Mouse (Mus musculus) adipocyte (in vitro differentiated cells): ENCODE results near the gene Tnk2.

Experiments
- DNase-seq: peaks from one replicate; pipeline ENCODE4 v3.0.0-alpha.2; 2016; ENCODE audit warnings: low spot score

The Tnk2 gene

DNA sequence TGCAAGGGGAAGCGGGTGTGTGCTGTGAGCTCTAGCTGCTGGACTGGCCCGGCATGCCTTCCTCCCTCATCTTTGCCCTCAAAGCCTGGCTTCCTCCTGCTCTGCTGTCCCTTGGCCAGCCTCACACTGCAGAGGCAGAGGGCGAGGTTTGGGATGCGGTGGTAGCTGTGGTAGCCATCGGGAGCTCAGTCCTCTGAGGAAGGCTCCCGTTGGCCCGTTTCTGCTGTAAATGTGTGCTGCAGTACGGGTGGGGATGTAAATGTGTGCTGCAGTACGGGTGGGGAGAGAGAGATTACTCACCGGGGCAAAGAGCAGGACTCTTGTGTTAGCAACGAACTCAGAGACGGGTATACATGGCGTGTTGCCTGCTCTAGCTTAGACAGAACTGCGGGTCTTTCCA lies 35.1 kb downstream of the Tnk2 start:
- peak; percentile 68 for DNase-seq

DNA sequence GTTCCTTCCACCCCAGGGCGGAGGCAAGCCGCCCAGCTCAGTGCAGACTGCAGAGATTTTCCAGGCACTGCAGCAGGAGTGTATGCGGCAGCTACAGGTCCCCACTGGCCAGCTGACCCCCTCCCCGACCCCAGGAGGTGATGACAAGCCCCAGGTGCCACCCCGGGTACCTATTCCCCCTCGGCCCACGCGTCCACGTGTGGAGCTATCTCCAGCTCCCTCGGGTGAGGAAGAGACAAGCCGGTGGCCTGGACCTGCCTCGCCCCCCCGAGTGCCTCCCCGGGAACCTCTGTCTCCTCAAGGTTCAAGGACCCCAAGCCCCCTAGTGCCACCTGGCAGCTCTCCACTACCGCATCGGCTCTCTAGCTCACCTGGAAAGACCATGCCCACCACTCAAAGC lies 36.3 kb downstream of the Tnk2 start:
- no peak for DNase-seq

DNA sequence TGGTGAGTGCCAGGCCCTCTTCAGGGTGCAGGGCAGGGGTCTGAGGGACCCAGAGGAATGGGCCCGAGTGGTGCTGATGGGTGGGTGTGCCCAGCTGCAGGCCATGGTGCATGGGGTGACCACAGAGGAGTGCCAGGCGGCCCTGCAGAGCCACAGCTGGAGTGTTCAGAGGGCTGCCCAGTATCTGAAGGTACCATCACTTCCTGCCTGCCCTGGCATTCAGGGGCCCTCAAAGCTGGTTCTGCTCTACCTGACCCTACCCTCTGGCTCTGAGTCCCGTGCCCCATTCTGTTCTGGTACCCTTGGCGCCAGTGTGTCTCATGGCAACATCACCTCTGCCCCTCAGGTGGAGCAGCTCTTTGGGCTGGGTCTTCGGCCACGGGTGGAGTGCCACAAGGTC lies 37.1 kb downstream of the Tnk2 start:
- no peak for DNase-seq

DNA sequence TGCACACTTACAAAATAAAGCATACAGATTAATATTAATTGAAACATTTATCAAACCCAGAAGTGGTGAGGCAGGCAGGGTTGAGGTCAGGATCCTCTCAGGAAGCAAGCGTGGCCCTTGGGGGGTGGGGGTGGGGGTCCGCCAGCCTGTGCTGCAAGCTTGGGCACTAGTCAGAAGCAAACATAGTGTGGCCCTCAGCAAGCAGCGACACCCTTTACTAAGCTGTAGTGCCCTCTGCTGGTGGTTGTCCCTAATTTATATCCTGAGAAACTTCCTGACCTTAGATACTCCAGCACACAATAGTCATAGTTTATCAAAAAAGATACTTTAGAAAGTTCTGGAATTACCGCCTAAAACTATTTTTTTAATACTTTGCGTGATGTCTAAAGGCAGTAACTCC lies 38.5 kb downstream of the Tnk2 start:
- peak; percentile 93 for DNase-seq

DNA sequence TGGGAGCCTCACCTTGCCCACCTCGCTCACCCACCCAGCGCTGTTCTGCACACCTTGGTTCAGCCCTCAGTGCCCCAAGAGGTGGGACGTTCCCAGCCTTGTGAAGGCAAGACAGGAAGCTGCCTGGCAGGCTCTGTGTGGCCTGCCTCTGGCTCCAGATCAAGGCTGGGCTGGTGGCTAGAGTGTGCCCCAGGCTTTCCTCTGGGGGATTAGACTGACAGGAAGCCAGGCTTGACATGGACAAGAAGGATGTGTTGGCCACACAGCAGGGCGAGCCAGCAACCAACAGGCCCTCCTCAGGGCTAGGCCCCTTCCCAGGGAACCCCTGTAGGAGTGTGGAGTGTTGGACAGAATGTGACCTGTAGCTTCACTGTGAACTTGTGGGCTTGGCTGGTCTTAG lies 39.2 kb downstream of the Tnk2 start:
- DNase-seq: no peak

DNA sequence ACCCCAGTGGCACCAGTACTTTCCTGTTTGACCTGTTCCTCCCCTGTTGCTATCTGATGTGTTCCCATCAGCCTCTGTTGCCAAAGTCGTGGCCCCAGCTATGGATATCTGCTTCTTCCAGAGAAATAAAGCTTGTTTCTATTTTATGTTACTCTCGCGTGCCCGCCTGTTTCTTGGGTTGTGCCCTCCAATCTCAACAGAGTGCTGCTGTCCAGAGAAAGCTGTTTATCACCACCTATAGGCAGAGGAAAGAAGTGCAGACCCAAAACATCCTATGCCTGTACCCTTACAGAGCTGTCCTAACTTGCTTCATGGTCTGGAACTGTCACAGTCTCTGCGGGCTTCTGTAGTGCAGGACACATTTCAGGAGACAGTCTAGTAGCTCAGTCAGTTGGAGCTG lies 39.7 kb downstream of the Tnk2 start:
- DNase-seq: peak; percentile 69

DNA sequence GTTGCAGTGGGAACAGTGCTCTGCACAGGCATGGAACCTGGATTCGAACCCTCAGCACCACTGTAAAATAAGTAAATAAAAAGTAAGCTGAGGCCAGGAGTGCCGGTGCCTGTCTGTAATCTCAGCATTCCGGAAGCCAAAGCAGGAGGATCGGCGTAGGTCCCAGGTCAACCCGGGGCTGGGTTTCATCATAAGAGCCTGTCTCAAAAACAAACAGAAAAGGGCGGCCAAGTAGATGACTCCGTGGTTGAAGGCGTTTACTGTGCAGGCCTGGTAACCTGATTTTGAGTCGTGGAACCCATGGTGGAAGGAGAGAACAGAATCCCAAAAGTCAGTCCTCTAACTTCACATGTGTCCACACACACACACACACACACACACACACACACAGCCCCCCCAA lies 41.7 kb downstream of the Tnk2 start:
- DNase-seq: peak; percentile 67

DNA sequence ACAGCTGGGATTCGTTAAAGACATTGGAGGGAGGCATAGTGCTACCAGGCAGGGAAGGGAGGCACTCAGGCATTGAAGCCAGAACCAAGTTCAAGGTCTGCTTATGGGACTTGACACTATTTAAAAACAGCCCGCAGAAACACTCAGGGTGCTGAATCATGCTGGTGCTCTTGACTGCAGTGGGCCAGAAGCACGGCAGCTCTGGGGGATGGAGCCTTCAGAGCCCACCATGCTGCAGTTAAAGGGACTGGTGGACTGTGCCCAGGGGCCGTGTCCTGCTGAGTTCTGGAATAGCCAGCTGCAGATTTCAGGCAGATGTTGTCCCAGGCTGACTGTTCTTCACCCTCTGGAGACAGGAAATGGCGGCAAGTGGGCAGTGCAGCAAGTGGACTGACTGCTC lies 42.3 kb downstream of the Tnk2 start:
- DNase-seq: no peak

DNA sequence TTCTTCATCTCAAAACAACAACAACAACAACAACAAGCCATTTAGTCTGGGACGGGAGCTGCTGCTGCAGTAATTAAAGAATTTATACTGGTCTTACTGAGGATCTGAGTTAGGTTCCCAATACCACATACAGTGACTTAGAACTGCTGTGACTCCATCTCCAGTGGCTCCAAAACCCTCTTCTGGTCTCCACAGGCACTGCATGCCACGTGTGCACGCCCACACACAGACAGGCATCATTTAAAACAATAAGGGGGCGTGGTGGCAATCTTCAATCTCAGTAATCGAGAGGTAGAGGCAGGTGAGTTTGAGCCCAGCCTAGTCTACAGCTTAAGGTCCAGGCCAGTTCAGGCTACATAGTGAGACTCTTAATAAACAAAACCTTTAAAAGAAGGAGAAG lies 43.5 kb downstream of the Tnk2 start:
- no peak for DNase-seq

DNA sequence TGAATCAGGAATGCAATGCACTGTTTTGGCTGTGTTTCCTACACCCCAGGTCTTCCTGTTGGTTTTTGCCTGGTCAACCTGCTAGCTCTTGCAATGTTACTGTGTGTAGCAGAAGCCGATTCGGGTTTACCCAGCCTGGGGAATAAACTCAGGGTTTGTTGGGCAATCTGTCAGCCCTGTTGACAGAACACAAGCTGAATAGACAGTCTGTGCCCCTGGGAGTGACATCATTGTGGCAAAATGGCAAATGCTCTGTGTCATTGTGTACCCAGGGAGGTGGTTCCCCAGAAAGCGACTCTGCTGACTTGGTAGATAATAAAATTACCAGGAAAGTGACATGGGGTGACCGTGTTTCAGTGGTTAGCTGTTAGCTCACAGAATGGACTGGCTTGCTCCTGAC lies 45.1 kb downstream of the Tnk2 start:
- DNase-seq: peak; percentile 88

DNA sequence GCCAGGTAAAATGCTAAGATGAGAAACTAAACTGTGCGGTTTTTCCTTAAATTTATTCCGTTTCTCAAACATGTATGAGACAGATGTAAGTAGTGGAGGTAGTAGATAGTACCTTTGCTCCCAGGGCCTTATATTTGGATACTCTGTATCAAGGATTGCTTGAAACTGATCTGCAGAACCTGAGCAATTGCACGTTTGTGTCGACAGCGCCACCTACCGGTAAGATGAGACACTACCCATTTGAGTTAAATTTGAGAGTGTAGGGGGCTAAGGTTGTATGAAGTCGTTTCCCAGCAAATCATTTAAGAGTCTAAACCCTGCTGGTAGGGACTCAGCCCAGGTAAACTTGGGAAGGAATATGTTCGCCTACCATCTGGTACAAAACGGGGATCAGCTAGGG lies 45.8 kb downstream of the Tnk2 start:
- peak; percentile 88 for DNase-seq

DNA sequence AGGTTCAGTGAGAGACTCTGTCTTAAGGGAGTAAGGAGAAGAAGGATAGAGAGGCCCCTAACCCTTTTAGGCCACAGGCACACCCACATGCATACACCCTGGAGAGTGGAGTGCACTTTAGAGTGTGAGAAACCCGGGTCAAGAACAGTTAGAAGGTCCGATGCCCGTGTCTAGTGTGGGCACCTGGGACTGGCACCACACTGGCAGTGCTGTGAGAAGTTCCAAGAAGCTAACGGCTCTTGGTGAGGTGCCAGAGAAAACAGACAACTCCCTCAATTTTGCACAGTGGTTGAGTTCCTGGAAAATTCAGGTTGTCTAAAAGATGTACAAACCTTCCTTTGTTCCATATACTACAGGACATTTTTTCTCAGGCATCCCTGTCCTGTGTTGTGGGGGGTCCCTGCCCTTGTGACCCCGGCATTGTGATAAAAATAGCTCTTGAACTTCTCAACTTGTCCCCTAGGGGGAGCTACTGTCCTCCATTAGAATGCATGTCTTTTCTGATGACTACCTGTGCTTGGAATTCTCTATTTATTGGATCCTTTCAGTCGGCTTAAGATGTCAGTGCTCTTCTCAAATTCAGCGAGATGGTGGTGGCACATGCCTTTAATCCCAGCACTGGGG lies 53.3 kb downstream of the Tnk2 start:
- DNase-seq: peak; percentile 59

DNA sequence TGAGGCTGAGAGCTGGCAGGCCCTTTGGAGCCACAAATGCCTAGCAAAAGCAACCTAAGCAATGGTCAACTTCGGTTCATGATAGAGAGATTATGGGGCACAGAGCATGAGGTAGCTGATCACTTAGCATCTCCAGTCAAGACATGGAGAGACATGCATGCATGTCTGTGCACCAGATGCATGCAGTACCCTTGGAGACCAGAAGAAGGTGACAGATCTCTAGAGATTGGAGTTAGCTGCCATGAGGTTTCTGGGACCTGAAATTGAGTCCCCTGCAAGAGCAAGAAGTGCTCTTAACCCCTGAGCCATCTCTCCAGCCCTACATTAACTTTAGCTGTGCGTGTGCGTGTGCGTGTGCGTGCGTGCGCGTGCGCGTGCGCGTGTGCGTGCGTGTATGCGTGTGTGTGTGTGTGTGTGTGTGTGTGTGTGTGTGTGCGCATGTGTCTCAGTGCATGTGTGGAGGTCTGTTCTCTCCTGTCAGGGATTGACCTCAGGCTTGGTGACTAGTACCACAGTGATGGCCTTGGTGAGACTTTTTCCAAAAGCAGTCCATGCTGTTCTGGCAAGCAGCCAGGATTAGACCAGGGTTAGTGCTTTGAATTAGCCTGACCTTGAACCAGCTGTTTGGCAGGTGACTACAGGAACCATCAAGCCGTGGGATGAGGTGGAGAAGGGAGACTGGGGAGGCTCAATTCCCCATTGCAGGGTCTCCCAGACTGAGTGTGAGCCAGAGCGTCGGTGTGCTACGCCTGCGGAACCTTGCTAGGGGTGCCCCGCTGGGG lies 54.2 kb downstream of the Tnk2 start:
- DNase-seq: no peak

DNA sequence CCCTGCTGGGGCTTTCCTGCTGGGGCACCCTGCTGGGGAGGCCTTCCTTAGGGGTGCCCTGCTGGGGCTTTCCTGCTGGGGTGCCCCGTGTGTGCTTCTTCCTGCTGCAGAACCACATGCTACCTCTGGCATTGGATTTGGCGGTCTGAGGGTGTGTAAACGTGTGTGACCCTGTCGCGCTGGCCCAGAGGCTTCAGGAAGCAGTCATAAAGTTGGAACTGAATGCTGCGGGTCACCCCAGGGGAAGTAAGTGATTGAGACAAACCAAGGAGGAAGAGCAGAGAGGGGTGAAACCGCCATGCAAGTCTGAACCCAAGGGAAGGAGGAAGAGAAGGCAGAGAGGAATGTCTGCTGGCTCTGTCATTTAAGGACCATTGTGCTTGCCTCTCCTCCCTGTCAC lies 54.9 kb downstream of the Tnk2 start:
- no peak for DNase-seq

DNA sequence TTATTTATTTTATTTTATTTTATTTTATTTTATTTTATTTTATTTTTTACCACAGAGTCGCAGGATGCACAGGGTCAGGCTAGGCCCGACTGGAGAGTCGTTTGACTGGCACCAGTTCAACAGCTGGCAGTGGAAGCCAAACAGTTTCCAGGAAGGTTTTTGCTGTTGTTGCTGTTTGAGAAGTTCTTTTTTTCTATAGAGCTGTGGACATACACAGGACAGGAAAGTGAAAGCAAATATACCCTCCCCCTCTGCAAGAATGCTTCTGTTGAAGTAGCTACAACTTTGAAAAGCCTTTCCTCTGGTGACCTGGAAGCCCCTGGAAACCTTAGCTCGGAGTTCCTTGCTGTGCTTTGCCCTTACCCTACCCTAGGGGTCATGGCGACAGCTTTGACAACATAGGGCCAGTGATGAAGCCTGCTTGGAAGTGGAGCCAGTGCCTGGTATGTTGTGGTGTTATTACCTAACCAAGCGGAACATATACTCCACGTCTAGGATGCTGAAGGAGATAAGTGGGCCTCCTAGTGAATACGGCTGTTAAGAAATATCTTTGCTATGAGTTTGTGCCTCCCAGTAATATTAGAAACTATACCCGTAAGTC lies 59.7 kb downstream of the Tnk2 start:
- peak; percentile 88 for DNase-seq

DNA sequence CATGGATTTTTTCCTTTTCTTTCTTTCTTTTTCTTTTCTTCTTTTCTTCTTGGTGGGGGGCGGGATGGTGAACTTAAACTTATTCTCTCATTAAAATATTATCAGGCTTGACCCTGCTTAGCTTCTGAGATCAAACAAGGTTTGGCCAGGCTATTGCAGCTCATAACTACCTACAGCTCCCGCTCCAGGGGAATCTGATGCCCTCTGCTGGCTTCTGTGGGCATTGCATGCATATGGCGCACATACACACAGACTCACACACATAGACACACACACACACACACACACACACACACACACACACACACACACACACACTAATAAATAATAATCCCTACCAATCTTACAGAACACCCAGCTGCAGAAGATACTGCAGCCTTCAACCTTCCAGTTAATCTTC lies 61.9 kb downstream of the Tnk2 start:
- no peak for DNase-seq

DNA sequence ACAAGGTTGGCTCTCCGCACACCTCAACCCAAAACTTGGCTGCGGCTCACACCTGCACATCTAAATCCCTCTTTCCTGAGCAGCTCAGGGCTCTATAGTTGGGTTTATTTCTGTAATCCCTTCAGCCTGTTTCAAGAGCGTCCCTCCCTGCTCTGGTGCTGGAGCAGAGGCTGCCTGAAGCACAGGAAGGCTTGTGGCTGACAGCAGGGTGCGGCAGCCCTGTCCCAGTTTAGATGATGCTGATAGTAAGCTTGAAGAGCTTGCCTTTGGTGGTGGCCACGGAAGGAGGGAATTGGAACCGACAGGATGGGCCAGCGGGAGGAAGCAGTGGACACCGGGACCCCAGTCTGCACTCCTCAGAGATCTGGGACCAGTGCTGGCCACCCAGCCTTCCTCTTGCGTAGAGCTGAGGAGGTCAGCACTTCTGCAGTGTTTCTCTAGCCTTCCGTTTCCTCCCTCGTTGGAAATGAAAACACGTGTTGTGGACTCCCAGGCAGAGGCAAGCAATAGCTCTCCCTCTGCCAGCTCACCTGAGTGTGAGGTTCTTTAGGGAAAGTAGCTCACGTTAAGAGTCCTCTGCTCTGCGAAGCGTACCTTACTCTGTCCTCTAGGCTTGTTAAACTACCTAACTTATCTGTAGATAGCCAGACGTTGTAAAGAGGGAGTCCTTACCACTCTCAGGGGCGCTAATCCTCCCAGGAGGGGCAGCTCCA lies 63.6 kb downstream of the Tnk2 start:
- DNase-seq: no peak

DNA sequence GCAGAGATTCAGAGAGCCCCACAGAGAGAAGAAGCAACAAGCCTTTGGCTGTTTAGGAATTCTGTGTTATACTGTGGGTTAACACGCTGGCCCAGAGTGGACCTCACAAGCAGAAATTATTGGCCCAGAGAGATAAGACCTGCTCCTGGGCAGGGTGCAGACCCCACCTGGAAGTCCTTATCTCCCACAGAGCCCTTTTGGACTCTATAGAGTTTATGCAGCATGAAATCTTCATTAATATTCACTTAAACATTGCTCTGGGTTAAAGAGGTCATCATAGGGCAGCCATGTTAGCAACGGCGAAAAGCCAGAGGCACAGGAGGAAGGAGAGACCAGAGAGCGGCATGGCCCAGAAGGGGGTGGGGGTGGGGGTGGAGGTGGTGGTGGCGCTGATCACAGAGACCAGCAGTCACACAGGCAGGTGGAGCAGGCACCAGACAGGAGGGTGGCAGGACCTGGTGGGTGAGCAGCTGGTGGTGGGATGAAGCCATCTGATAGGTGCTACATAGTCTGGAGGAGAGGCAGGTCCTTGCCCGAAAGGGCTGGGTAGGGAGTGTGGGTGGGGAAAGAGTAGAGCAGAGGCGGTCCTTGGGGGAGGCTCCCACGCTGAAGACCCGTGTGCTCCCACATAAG lies 64.3 kb downstream of the Tnk2 start:
- no peak for DNase-seq

DNA sequence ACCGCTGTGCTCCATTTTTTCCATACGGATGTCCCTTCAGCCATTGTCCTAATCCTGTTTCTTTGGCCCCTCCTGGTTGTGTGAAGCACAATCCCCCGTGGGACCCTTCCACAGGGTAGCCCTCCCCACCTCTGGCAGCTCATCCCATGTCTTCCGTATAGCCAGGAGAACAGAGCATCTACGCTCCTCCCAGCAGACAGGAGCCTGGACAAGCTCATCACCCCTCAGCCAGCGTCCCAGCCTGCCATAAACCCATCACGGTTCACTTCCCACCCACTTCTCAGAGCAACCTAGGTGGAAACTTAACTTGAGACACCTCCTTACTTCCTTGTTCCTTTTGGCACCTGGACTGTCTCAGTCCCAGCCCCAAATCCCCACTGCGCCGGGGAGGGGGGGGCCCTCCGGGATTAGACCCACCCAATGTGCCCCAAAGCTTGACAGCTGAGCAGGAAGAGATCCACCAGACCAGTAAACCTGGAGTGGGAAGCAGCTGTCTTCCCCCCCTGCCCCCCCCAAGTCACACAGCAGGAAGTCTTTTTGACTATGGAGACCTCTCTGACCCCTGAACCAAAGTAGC lies 64.9 kb downstream of the Tnk2 start:
- no peak for DNase-seq

DNA sequence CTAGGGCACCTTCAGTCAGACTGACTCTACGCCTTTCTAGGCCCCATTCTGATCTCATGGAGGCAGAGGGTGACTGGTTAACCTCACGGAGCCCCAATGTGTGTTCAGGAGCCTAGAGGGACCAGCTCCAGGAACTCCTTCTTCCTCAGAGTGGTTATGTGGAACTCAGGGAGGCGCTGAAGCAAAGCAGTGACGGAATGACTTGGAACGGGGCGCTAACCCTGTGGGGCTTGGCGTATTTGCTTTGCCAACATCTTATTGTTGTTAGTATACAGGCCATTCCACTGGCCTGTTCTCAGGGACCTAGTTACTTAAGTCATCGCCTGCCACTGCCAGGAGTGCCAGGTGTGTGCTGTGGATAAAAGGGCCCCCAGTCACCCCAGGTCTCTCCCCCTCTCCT lies 65.4 kb downstream of the Tnk2 start:
- DNase-seq: no peak

DNA sequence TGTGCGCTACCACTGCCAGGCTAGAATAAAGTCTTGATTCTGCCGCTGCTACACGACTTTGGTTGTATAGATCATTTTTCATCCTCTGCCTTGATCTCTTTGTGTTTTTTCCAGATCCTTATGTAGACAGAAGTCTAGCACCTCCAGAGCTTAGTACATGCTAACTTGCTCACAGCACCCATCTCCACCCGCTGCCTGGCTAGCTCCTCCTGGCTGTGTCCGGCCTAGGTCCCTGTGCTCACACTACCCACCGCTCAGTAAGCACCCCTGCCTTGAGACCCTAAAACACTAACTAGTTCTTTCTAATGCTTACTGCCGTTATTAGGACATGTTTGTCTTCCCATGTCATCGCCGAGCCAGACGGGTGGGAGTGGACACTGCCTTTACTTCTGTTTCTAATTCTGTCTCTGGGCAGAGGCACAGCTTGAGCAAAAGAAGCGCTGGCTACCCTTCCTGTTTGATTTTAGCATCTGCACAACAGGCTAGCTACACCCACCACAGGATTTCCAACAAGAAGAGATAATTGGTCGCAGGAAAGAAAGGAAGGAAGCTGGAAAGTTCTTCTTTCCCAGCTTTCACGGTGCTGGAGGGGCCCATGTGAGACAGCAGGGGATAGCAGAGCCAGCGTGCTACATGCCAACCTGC lies 66.9 kb downstream of the Tnk2 start:
- no peak for DNase-seq

DNA sequence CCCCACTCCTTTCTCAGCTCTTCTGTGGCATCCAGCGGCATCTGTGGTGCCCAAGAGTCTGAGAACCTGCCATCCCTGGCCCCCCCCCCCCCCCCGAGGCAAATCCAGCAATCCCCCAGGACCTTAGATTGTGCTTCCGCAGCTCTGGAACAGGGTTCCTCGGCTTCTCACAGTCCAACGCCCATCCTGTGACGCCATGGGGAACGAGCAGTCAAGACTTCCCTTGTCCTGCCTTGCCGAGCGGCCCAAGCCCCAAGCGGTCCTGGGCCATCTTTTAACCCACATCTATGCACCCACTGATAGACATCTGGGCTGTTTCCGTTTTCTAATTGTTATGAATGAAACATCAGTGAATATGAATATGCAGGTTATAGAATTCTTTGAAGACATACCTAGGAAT lies 68.5 kb downstream of the Tnk2 start:
- DNase-seq: no peak
